Mouse (Mus musculus): ENCODE results near the gene Mxd4. TPM values are rescaled to one million over a fixed set of nuclear protein-coding genes. Genes with fewer than 3 reads are reported as not detected.
A peak's percentile ranks its signal among the peaks of the same experiment; 100 is the strongest.

Mxd4 gene
- polyA plus RNA-seq, 1 experiment from 2014 or later: 36.9 TPM

DNA sequence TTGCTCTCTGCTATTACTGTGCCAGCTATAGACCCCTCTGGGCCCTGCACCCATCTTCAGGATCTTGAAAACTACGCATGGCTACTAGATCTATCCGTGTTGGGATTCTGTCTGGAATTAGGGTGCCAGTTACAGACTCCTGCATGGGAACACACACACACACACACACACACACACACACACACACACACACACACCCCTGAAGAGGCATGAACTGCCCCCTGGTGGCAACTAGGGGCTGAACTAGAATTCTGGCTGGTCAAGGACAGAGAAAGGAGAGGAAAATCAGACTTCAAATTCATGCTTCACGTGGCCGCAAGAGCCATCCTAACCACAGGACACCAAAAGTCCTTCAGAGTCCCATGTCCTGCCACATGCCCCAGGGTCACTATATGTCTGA is 4.3 kb upstream of the Mxd4 start:
- no peaks in the 10 kb centered on the region for H3K9me3 ChIP-seq (replicated peaks; ENCODE audit: control insufficient read depth, low read length)
- H3K4me1 ChIP-seq (ENCODE audit: control insufficient read depth, insufficient read depth, low read length): peaks cover 13% of the 10 kb centered on the region
- no peaks in the 10 kb centered on the region for H3K36me3 ChIP-seq (ENCODE audit: control insufficient read depth, insufficient read depth, low read length)
- no peak overlapping the region for H3K27ac ChIP-seq (ENCODE audit: low read length)
- H3K27me3 ChIP-seq (ENCODE audit: control insufficient read depth, insufficient read depth, low read length): no peaks in the 10 kb centered on the region
- 69% methylated on average over 4 of the region's 4 CpGs for WGBS
- ATAC-seq (ENCODE audit: insufficient read depth, low FRiP score): no peak
- no peak overlapping the region for H3K4me2 ChIP-seq (ENCODE audit: low read depth, low read length)
- H3K4me3 ChIP-seq (replicated peaks; ENCODE audit: low read length): no peak overlapping the region
- H3K9ac ChIP-seq (ENCODE audit: low read length): no peak overlapping the region

DNA sequence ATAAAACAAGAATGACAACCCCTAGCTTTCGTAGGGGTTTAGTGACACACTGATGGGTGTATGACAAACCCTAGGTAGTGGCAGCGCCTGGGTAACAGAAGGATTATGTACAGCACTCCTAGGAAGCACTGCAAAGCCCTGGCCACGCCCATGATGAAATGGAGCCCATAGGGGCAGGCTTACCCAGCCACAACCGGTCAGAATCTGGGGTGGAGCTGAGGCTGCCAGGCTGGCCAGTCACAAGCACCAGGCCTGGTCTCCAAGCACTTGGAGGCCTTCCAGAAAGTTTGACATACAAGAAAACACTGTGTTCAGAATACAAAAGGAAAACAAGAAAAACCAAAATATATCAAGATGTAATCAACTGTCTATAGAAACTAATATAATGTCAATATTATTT is 3.5 kb upstream of the Mxd4 start:
- no peak for ATAC-seq (ENCODE audit: insufficient read depth, low FRiP score)
- H3K4me2 ChIP-seq (ENCODE audit: low read depth, low read length): no peak overlapping the region
- H3K9ac ChIP-seq (ENCODE audit: low read length): no peak overlapping the region
- H3K9me3 ChIP-seq (replicated peaks; ENCODE audit: control insufficient read depth, low read length): no peaks in the 10 kb centered on the region
- no peaks in the 10 kb centered on the region for H3K36me3 ChIP-seq (ENCODE audit: control insufficient read depth, insufficient read depth, low read length)
- no peak overlapping the region for H3K27ac ChIP-seq (ENCODE audit: low read length)
- WGBS: 41% methylated on average over 4 of the region's 4 CpGs
- no peak overlapping the region for H3K4me3 ChIP-seq (replicated peaks; ENCODE audit: low read length)
- peaks cover 16% of the 10 kb centered on the region for H3K4me1 ChIP-seq (ENCODE audit: control insufficient read depth, insufficient read depth, low read length)
- H3K27me3 ChIP-seq (ENCODE audit: control insufficient read depth, insufficient read depth, low read length): no peaks in the 10 kb centered on the region

DNA sequence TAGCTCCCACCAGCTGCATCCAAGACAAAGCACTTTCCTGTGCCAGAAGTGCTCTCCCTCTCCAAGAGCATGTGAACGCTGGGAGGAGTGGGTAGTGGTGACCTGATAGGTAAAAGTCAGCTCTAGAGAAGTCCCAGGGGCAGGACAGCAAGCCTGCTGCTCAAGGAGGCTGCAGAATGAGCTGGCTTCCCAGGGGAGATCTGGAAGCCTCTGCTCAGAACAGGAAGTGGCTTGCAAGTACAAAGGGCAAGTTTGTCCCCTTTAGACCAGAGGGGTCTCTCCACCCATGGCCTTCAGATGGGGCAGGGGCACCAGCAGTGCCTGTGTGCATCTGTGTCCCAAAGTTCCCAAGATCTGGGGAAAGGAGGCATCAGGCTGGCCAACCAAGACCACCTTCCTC is 2.0 kb upstream of the Mxd4 start:
- WGBS: 57% methylated on average over 1 of the region's 1 CpGs
- H3K9ac ChIP-seq (ENCODE audit: low read length): no peak overlapping the region
- H3K4me1 ChIP-seq (ENCODE audit: control insufficient read depth, insufficient read depth, low read length): peaks cover 30% of the 10 kb centered on the region
- no peaks in the 10 kb centered on the region for H3K9me3 ChIP-seq (replicated peaks; ENCODE audit: control insufficient read depth, low read length)
- H3K27me3 ChIP-seq (ENCODE audit: control insufficient read depth, insufficient read depth, low read length): no peaks in the 10 kb centered on the region
- H3K4me2 ChIP-seq (ENCODE audit: low read depth, low read length): no peak overlapping the region
- H3K36me3 ChIP-seq (ENCODE audit: control insufficient read depth, insufficient read depth, low read length): no peaks in the 10 kb centered on the region
- H3K4me3 ChIP-seq (replicated peaks; ENCODE audit: low read length): no peak overlapping the region
- no peak overlapping the region for H3K27ac ChIP-seq (ENCODE audit: low read length)
- ATAC-seq (ENCODE audit: insufficient read depth, low FRiP score): no peak

DNA sequence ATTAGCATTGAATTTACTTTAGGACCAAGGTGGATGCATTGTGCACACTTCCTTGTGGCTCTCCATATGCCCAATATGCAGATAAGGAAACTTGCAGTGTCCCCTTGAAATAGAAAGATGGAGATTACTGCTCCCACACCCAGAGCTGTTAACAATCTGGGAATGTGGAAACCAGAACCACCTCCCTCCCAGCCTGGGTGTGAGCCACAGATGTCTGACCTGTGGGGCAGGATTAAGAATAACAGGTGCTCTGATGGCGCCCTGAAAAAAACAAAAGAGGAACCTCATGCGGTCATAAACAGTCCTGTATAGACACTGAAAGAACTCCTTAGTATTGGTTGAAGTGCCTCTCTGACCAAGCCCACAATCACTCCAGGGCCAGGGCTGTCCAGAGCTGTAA is 1.3 kb upstream of the Mxd4 start:
- Histone ChIP-seq H3K27ac (ENCODE audit: low read length) (peak overlapping the region; percentile 85), H3K9me3 (replicated peaks; ENCODE audit: control insufficient read depth, low read length) (no peaks in the 10 kb centered on the region), H3K9ac (ENCODE audit: low read length) (peak overlapping the region; percentile 85), H3K27me3 (ENCODE audit: control insufficient read depth, insufficient read depth, low read length) (no peaks in the 10 kb centered on the region), H3K4me2 (ENCODE audit: low read depth, low read length) (peak overlapping the region; percentile 78), H3K4me1 (ENCODE audit: control insufficient read depth, insufficient read depth, low read length) (peaks cover 34% of the 10 kb centered on the region), H3K36me3 (ENCODE audit: control insufficient read depth, insufficient read depth, low read length) (no peaks in the 10 kb centered on the region), H3K4me3 (replicated peaks; ENCODE audit: low read length) (peak overlapping the region; percentile 85)
- WGBS: 62% methylated on average over 2 of the region's 2 CpGs
- ATAC-seq (ENCODE audit: insufficient read depth, low FRiP score): no peak

DNA sequence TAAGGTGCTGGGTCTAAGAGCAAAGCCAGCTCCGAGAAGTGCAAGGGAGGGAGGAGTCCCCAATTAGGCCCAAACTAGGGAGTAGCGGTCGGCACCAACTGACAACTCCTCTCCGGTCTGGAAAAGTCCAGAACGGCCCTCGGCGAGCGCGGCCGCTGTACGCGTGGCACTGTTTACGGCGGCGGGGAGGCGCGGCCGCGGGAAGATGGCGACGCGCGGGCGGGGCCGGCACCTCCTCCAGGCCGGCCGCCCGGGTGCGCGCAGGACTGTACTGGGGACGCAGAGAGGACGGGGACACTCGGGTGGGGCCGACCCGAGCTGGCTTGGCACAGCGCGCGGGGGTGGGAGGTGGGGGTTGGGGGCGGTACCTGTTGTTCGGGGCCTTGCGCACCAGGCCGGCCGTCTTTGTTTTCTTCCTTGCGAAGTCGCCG is 544 bp downstream of the Mxd4 start:
- WGBS: under 1% methylated on average over 45 of the region's 46 CpGs
- H3K4me2 ChIP-seq (ENCODE audit: low read depth, low read length): peak overlapping the region; percentile 78
- no peaks in the 10 kb centered on the region for H3K27me3 ChIP-seq (ENCODE audit: control insufficient read depth, insufficient read depth, low read length)
- no peaks in the 10 kb centered on the region for H3K9me3 ChIP-seq (replicated peaks; ENCODE audit: control insufficient read depth, low read length)
- H3K36me3 ChIP-seq (ENCODE audit: control insufficient read depth, insufficient read depth, low read length): no peaks in the 10 kb centered on the region
- H3K4me1 ChIP-seq (ENCODE audit: control insufficient read depth, insufficient read depth, low read length): peaks cover 53% of the 10 kb centered on the region
- ATAC-seq (ENCODE audit: insufficient read depth, low FRiP score): peak; percentile 8; the same call in 1 of the 2 replicates
- H3K27ac ChIP-seq (ENCODE audit: low read length): peak overlapping the region; percentile 95
- H3K4me3 ChIP-seq (replicated peaks; ENCODE audit: low read length): peak overlapping the region; percentile 85
- peak overlapping the region; percentile 93 for H3K9ac ChIP-seq (ENCODE audit: low read length)

DNA sequence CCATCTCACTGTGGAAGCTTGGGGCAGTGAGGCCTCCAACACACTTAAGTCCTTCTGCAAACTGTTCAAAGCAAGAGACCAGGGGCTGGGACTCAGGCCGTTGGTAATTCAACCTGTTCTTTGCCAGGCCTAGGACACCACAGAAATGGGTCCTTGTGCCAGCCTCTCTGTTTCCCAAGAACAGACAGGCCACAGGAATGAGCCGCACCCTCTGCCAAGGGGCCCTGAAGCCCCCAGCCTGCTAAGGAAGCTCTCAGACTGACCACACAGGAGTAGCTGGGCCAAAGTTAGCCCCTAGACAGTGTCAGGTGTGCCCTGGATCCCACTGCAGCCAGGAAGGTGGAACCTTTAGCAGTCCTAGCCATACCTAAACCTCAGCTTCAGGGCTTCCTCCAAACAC is 1.1 kb downstream of the Mxd4 start:
- no peak for ATAC-seq (ENCODE audit: insufficient read depth, low FRiP score)
- 35% methylated on average over 2 of the region's 2 CpGs for WGBS
- no peaks in the 10 kb centered on the region for H3K36me3 ChIP-seq (ENCODE audit: control insufficient read depth, insufficient read depth, low read length)
- H3K9me3 ChIP-seq (replicated peaks; ENCODE audit: control insufficient read depth, low read length): no peaks in the 10 kb centered on the region
- peak overlapping the region; percentile 78 for H3K4me2 ChIP-seq (ENCODE audit: low read depth, low read length)
- no peaks in the 10 kb centered on the region for H3K27me3 ChIP-seq (ENCODE audit: control insufficient read depth, insufficient read depth, low read length)
- H3K4me3 ChIP-seq (replicated peaks; ENCODE audit: low read length): peak overlapping the region; percentile 85
- H3K9ac ChIP-seq (ENCODE audit: low read length): peak overlapping the region; percentile 93
- peak overlapping the region; percentile 95 for H3K27ac ChIP-seq (ENCODE audit: low read length)
- peaks cover 55% of the 10 kb centered on the region for H3K4me1 ChIP-seq (ENCODE audit: control insufficient read depth, insufficient read depth, low read length)

DNA sequence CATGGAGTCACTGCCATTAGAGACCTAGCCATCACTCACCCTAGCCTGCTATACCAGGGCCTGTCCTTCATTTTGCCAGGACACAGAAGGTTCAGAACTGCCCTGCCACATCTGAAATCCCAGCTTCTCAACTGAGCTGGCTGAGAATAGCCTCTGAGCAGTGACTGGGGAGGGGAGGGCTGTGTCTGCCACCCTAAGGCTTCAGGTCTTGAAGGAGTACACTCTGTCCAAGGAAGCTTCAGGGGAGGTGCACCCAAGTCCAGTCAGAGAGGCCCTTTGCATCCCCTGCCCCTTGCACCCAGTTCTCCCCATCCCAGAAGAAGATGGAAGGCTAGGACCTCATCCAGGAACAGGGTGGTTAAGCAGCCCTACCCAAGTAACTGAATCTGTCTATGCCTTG is 1.7 kb downstream of the Mxd4 start:
- Histone ChIP-seq H3K9ac (ENCODE audit: low read length) (peak overlapping the region; percentile 93), H3K36me3 (ENCODE audit: control insufficient read depth, insufficient read depth, low read length) (no peaks in the 10 kb centered on the region), H3K4me1 (ENCODE audit: control insufficient read depth, insufficient read depth, low read length) (peaks cover 52% of the 10 kb centered on the region), H3K4me2 (ENCODE audit: low read depth, low read length) (peak overlapping the region; percentile 78), H3K27ac (ENCODE audit: low read length) (no peak overlapping the region), H3K27me3 (ENCODE audit: control insufficient read depth, insufficient read depth, low read length) (no peaks in the 10 kb centered on the region), H3K4me3 (replicated peaks; ENCODE audit: low read length) (peak overlapping the region; percentile 85), H3K9me3 (replicated peaks; ENCODE audit: control insufficient read depth, low read length) (no peaks in the 10 kb centered on the region)
- no peak for ATAC-seq (ENCODE audit: insufficient read depth, low FRiP score)

DNA sequence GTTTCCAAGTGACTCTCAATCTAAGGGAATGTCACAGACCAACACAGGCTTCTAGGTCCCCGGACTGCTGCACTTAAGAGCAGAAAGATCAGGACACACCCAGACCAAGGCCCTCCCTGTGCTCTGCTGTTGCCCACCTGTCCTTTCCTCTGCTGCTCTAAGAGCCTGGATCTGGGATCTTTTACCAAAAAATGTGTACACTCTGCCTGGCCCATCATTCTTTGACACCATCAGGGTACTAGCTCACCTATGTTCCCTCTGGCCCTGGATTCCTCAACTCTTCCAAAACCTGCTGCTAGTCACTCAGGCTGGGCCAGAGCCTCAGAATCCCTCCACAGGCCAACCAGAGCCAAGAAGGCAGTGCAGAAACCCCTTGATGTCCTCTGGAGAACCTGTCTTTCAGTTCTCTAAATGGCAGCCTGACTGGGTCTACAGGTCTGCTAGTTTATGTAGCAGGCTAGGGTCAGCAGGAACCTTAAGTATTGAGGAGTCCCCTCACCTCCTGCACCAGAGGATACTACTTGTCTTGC is 2.4 kb downstream of the Mxd4 start:
- WGBS: 89% methylated on average over 1 of the region's 1 CpGs
- H3K4me2 ChIP-seq (ENCODE audit: low read depth, low read length): peak overlapping the region; percentile 78; the same call in 1 of the 2 replicates
- peak overlapping the region; percentile 93; the same call in 1 of the 2 replicates for H3K9ac ChIP-seq (ENCODE audit: low read length)
- no peak overlapping the region for H3K4me3 ChIP-seq (replicated peaks; ENCODE audit: low read length)
- H3K27me3 ChIP-seq (ENCODE audit: control insufficient read depth, insufficient read depth, low read length): no peaks in the 10 kb centered on the region
- H3K27ac ChIP-seq (ENCODE audit: low read length): no peak overlapping the region
- H3K9me3 ChIP-seq (replicated peaks; ENCODE audit: control insufficient read depth, low read length): no peaks in the 10 kb centered on the region
- ATAC-seq (ENCODE audit: insufficient read depth, low FRiP score): no peak
- H3K36me3 ChIP-seq (ENCODE audit: control insufficient read depth, insufficient read depth, low read length): no peaks in the 10 kb centered on the region
- H3K4me1 ChIP-seq (ENCODE audit: control insufficient read depth, insufficient read depth, low read length): peaks cover 52% of the 10 kb centered on the region

DNA sequence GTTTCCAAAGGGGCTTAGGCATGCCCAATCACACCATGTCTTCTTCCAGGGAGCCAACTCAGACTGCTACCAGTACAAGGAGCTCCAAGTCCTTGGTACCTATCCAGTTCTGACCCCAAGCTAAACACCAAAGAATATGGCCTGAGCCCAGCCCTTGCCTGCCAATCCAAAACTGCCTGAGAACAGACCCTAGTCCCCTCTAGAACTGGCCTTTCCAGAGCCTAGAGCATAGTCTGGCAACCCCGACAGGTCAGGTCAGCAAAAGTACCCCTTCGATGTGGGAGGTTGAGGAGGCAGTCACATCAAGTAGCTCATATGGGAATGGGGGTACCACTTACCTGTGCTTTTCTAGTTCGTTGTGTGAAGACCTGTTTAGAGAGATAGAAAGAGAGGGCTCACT is 3.5 kb downstream of the Mxd4 start:
- WGBS: 93% methylated on average over 3 of the region's 3 CpGs
- H3K9ac ChIP-seq (ENCODE audit: low read length): no peak overlapping the region

More for the DNA sequence above, 3.5 kb downstream of the Mxd4 start:
- peaks cover 50% of the 10 kb centered on the region for H3K4me1 ChIP-seq (ENCODE audit: control insufficient read depth, insufficient read depth, low read length)
- no peak overlapping the region for H3K4me2 ChIP-seq (ENCODE audit: low read depth, low read length)
- H3K27me3 ChIP-seq (ENCODE audit: control insufficient read depth, insufficient read depth, low read length): no peaks in the 10 kb centered on the region
- ATAC-seq (ENCODE audit: insufficient read depth, low FRiP score): no peak
- no peaks in the 10 kb centered on the region for H3K9me3 ChIP-seq (replicated peaks; ENCODE audit: control insufficient read depth, low read length)
- H3K4me3 ChIP-seq (replicated peaks; ENCODE audit: low read length): no peak overlapping the region
- 0 out of 2 replicates have a peak overlapping the region, but pooled peaks have one; percentile 16 for H3K27ac ChIP-seq (ENCODE audit: low read length)
- H3K36me3 ChIP-seq (ENCODE audit: control insufficient read depth, insufficient read depth, low read length): 0 out of 2 replicates have a peak, but pooled peaks cover 1% of the 10 kb centered on the region
